Mouse (Mus musculus): ENCODE data around the gene Cmtm2a. TPM values are rescaled to one million over a fixed set of nuclear protein-coding genes. Genes with fewer than 3 reads are reported as not detected.

Gene Cmtm2a
- polyA plus RNA-seq (2015; fragmentation: Illumina TruSeq; extraction: RNeasy Lipid Tissue Mini Kit (QIAGEN cat#74804); ENCODE audit: insufficient read depth, low replicate concordance), result not detected

DNA sequence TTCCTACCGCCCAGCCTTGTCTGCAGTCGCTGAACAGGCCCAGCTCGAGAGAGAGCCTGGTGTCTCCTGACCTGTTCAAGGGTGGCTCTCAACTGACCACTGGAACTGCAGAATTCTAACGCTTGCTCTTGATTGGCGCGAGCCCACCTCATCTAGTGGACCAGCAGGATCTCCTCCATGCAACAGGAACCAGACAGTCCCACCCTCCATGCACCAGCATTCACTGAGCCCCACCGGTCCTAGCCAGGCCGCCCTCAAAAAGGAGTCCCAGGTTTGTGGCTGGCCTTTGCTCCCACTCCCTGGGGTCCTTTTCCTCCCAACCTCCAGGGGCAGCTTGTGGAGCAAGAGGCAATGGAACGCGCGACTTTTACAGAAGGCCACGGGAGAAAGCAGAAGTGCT, at the start of gene Cmtm2a:
Gene Cmtm2a (minus strand): TSS at position 101 of the 400 bp plus-strand sequence.

DNA sequence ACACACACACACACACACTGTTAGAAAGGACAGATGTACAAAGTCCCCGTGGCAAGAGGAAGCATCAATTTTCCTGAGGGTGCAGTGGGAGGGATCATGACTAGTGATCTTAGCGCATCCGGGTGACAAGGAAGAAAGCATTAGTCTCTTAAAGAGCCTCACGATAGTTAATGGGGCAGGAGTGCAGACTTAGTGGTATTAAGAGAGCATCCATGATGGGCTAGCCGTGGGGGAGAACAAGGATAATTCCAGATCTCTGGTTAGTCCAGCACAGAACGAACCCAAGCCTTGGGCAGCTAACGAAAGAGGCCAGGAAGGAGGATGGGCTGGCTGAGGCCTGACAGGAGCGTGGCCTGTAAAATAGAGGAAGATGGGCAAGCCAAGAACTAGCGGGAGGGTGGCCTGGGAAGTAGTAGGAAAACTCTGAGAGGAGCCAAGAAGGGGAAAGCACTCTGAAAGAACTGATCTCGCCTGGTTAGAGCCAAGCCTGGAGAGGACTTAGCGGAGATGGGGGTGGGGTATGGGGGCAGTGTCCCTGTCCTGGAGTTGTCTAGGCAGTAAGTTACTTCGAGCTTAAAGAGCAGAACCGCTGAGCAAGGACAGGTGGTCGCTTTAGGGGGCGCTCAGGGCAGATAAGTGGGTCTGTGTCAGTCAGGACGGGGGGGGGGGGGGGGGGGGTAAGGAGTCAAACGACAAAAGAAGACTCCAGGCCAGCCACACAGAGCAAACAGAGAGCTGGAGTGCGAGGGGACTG, 46.4 kb upstream of the Cmtm2a start, which contains the start of gene Cmtm3:
Gene Cmtm3 (plus strand): TSS at position 182 of the 754 bp plus-strand sequence.

DNA sequence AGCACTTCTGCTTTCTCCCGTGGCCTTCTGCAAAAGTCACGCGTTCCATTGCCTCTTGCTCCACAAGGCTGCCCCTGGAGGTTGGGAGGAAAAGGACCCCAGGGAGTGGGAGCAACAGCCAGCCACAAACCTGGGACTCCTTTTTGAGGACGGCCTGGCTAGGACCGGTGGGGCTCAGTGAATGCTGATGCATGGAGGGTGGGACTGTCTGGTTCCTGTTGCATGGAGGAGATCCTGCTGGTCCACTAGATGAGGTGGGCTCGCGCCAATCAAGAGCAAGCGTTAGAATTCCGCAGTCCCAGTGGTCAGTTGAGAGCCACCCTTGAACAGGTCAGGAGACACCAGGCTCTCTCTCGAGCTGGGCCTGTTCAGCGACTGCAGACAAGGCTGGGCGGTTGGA, 28.9 kb upstream of the Cmtm2a start, which contains the start of gene Cmtm2b:
Gene Cmtm2b (plus strand): TSS at position 301 of the 400 bp plus-strand sequence.

DNA sequence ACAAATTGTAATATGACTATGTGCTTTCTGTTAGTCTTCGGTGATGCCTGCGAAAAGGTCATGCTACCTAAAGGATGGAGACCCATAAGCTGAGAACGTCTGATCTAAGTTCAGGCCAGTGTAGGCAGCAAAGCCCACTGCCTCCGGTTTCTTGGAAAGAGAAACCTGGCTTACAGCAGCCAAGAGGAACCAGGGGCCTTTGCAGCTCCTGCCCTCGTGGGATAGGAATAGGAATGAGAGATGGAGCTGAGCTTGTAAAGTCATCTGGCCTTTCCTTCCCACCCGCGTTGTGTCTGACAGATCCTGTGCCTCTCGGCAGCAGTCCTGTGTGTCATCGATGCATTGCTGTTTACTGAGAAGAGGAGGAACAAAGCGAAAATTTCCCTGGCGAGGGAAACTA, 28.3 kb upstream of the Cmtm2a start, which contains the start of gene Gm11020:
Gene Gm11020 (plus strand): TSS at position 301 of the 400 bp plus-strand sequence.

DNA sequence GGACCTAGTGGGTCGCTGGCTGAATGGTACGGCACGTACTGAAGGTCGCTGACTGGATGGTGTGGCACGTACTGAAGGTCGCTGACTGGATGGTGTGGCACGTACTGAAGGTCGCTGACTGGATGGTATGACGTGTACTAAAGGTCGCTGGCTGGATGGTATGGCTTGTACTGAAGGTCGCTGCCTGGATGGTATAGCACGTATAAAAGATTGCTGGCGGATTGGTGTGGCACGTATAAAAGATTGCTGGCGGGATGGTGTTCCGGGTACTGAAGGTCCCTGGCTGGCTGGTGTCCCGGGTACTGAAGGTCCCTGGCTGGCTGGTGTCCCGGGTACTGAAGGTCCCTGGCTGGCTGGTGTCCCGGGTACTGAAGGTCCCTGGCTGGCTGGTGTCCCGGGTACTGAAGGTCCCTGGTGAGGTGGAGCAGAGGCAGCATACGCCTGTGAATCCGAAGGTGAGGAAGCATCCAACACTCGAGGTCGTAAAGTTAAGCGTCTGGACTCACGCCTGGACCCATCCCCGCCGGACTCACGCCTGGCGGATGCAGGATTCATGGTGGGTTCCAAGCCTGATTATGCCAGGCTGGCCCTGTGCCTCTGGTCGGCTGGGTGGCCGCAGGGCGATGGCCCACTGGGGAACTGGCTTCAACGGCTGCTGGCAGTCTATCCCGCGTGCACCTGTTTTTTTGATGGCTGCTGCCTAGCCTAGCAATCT, 16.6 kb upstream of the Cmtm2a start, which contains the start of the genes Gm45711 and Cmtm1:
Gene Gm45711 (minus strand): TSS at position 641 of the 715 bp plus-strand sequence.
Gene Cmtm1 (minus strand): TSS at position 705 of the 715 bp plus-strand sequence.

DNA sequence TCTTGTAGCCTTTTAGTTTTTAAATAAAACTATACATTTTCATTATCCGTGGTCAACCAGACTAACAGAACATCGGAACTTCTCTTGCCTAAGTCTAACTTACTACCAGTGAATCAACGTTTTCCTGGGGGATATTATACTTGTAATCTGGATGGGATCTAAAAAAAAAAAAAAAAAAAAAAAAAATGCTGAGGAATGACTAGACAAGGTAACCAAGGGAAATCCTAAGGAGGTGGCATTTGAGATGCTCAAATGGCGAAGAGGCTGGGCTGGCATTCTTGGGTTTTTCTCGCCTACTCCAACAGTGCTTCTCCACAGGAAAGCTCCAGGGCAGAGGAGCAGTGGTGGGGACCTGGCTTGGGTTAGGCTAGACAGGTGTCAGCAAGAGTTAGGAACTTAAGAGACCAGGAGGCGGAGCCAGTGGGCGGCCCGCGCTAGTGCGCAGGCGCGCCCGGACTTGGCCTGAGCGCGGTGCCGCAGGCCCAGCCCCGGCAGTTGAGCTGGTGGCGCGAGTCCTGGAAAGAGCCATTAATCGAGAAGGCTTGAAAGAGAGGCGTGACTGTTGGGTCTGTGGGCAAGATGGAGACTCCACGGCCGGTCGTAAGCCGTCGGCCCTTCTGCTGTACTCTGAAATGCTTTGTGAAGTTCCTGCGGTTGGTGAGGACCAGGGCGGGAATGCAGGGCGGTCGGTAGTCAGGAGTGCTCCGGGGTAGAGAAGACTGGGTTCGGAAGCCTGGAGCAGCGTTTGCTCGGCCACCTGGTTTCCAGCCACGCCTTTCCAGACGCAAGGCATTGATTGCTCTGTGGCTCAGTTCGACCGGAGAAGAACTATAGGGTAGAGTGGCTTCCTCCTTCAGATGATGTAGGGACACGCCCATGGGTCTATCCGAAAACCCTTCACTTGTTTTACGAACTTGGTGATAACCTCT, 42.3 kb downstream of the Cmtm2a start, which contains the start of gene Cklf:
Gene Cklf (plus strand): TSS at position 423 of the 929 bp plus-strand sequence.

DNA sequence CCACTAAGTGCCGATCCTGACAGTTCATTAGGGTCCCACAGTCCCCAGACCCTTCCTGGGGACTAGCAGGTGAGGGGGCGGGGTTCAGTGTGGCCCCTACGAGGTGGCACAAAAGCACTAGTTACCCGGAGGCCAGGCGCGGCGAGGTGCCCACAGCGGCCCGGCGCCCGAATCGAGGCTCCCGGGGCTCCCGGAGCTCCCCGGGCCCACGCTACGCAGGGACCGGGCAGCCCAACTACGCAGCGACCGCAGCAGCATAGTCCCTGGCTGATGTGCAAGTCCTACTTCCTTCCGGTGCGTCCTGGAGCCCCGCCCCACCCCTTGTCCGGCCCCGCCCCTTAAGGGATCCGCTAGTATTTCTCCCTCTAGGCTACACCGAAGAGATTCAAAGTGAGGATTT, 44.7 kb downstream of the Cmtm2a start, which contains the start of gene Tk2:
Gene Tk2 (minus strand): TSS at position 283 of the 400 bp plus-strand sequence.

Other genes starting within 250 kb of the Cmtm2a start
- gene Cdh5, start 191.6 kb downstream of the Cmtm2a start, polyA plus RNA-seq (2015; fragmentation: Illumina TruSeq; extraction: RNeasy Lipid Tissue Mini Kit (QIAGEN cat#74804); ENCODE audit: insufficient read depth, low replicate concordance), result 23.8 TPM
- gene Bean1, start 122.7 kb downstream of the Cmtm2a start, polyA plus RNA-seq (2015; fragmentation: Illumina TruSeq; extraction: RNeasy Lipid Tissue Mini Kit (QIAGEN cat#74804); ENCODE audit: insufficient read depth, low replicate concordance), result not detected
- gene Tk2, start 44.6 kb downstream of the Cmtm2a start, polyA plus RNA-seq (2015; fragmentation: Illumina TruSeq; extraction: RNeasy Lipid Tissue Mini Kit (QIAGEN cat#74804); ENCODE audit: insufficient read depth, low replicate concordance), result 71.4 TPM
- 107 TPM for gene Cklf, start 42.3 kb downstream of the Cmtm2a start, polyA plus RNA-seq (2015; fragmentation: Illumina TruSeq; extraction: RNeasy Lipid Tissue Mini Kit (QIAGEN cat#74804); ENCODE audit: insufficient read depth, low replicate concordance)
- gene Gm45711, start 16.9 kb upstream of the Cmtm2a start, polyA plus RNA-seq (2015; fragmentation: Illumina TruSeq; extraction: RNeasy Lipid Tissue Mini Kit (QIAGEN cat#74804); ENCODE audit: insufficient read depth, low replicate concordance), result not detected
- not detected for gene Cmtm1, start 17.0 kb upstream of the Cmtm2a start, polyA plus RNA-seq (2015; fragmentation: Illumina TruSeq; extraction: RNeasy Lipid Tissue Mini Kit (QIAGEN cat#74804); ENCODE audit: insufficient read depth, low replicate concordance)
- not detected for gene Gm11020, start 28.4 kb upstream of the Cmtm2a start, polyA plus RNA-seq (2015; fragmentation: Illumina TruSeq; extraction: RNeasy Lipid Tissue Mini Kit (QIAGEN cat#74804); ENCODE audit: insufficient read depth, low replicate concordance)
- not detected for gene Cmtm2b, start 29.0 kb upstream of the Cmtm2a start, polyA plus RNA-seq (2015; fragmentation: Illumina TruSeq; extraction: RNeasy Lipid Tissue Mini Kit (QIAGEN cat#74804); ENCODE audit: insufficient read depth, low replicate concordance)
- 48.5 TPM for gene Cmtm3, start 46.2 kb upstream of the Cmtm2a start, polyA plus RNA-seq (2015; fragmentation: Illumina TruSeq; extraction: RNeasy Lipid Tissue Mini Kit (QIAGEN cat#74804); ENCODE audit: insufficient read depth, low replicate concordance)
- gene Cmtm4, start 102.6 kb upstream of the Cmtm2a start, polyA plus RNA-seq (2015; fragmentation: Illumina TruSeq; extraction: RNeasy Lipid Tissue Mini Kit (QIAGEN cat#74804); ENCODE audit: insufficient read depth, low replicate concordance), result 11.4 TPM
- 66.6 TPM for gene Dync1li2, start 149.9 kb upstream of the Cmtm2a start, polyA plus RNA-seq (2015; fragmentation: Illumina TruSeq; extraction: RNeasy Lipid Tissue Mini Kit (QIAGEN cat#74804); ENCODE audit: insufficient read depth, low replicate concordance)
- 4.2 TPM for gene Terb1, start 216.7 kb upstream of the Cmtm2a start, polyA plus RNA-seq (2015; fragmentation: Illumina TruSeq; extraction: RNeasy Lipid Tissue Mini Kit (QIAGEN cat#74804); ENCODE audit: insufficient read depth, low replicate concordance)
- 107 TPM for gene Nae1, start 241.5 kb upstream of the Cmtm2a start, polyA plus RNA-seq (2015; fragmentation: Illumina TruSeq; extraction: RNeasy Lipid Tissue Mini Kit (QIAGEN cat#74804); ENCODE audit: insufficient read depth, low replicate concordance)
- gene Car7, start 241.5 kb upstream of the Cmtm2a start, polyA plus RNA-seq (2015; fragmentation: Illumina TruSeq; extraction: RNeasy Lipid Tissue Mini Kit (QIAGEN cat#74804); ENCODE audit: insufficient read depth, low replicate concordance), result 1.5 TPM

Data from spleen, adult 10 weeks (tissue).